Mouse (Mus musculus) right cerebral cortex, postnatal 10 days (tissue): ENCODE data around the gene Stpg3.
"Not testable (repeated sequence)": the region's sequence is repeated elsewhere in the genome, so short reads cannot be mapped to it uniquely, and the experiment has no call there.

Experiments
- DNase-seq, 2 experiments: peaks; one replicate each; pipeline ENCODE4 v3.0.0; 2021; ENCODE audit warnings: low spot score in 2 of 2

Gene Stpg3

GRCm38 (mm10) chr2:25214444-25214843, at the start of gene Stpg3:
Stpg3 (minus strand) TSS chr2:25214637.
- DNase-seq: no peak

GRCm38 (mm10) chr2:25263623-25264285, 49.3 kb upstream of the Stpg3 start:
- peak in 1 of 2 experiments; percentile 28 for DNase-seq

- peak; percentile 58 to 65 for DNase-seq
Observed at GRCm38 (mm10) chr2:25262795-25263622, 48.6 kb upstream of the Stpg3 start.

GRCm38 (mm10) chr2:25262291-25262767, 47.9 kb upstream of the Stpg3 start, which contains the start of gene Tprn:
Tprn (plus strand) TSS chr2:25262618.
- DNase-seq: peak; percentile 96 to 99

- no peak for DNase-seq
Observed at GRCm38 (mm10) chr2:25261870-25262269, 47.4 kb upstream of the Stpg3 start.

GRCm38 (mm10) chr2:25258887-25259286, 44.5 kb upstream of the Stpg3 start:
- no peak for DNase-seq

- not testable (repeated sequence) for DNase-seq
Observed at GRCm38 (mm10) chr2:25257250-25257649, 42.8 kb upstream of the Stpg3 start.

- peak in 1 of 2 experiments; percentile 56 for DNase-seq
Observed at GRCm38 (mm10) chr2:25256443-25257109, 42.1 kb upstream of the Stpg3 start.

- peak; percentile 92 to 93 for DNase-seq
Observed at GRCm38 (mm10) chr2:25255284-25255779, 40.9 kb upstream of the Stpg3 start, which contains the start of gene Tmem203. Tmem203 (plus strand) TSS chr2:25255439.

GRCm38 (mm10) chr2:25252331-25252730, 37.9 kb upstream of the Stpg3 start:
- no peak for DNase-seq

- DNase-seq: no peak
Observed at GRCm38 (mm10) chr2:25246183-25247072, 32.0 kb upstream of the Stpg3 start, which contains the start of gene AL732309.1. AL732309.1 (minus strand) TSS chr2:25246863.

- DNase-seq: no peak
Observed at GRCm38 (mm10) chr2:25244144-25244543, 29.7 kb upstream of the Stpg3 start.

- no peak for DNase-seq
Observed at GRCm38 (mm10) chr2:25243342-25243741, 28.9 kb upstream of the Stpg3 start.

- DNase-seq: peak; percentile 65
Observed at GRCm38 (mm10) chr2:25242101-25242506, 27.7 kb upstream of the Stpg3 start, which contains the start of the genes Rnf208 and Cysrt1. Rnf208 (plus strand) TSS chr2:25242255. Cysrt1 (minus strand) TSS chr2:25242452.

- no peak for DNase-seq
Observed at GRCm38 (mm10) chr2:25241438-25241775, 27.0 kb upstream of the Stpg3 start.

GRCm38 (mm10) chr2:25240723-25241437, 26.4 kb upstream of the Stpg3 start:
- peak; percentile 82 to 84 for DNase-seq

- no peak for DNase-seq
Observed at GRCm38 (mm10) chr2:25240310-25240709, 25.9 kb upstream of the Stpg3 start.

- DNase-seq: no peak
Observed at GRCm38 (mm10) chr2:25239766-25240165, 25.3 kb upstream of the Stpg3 start.

GRCm38 (mm10) chr2:25238106-25238505, 23.7 kb upstream of the Stpg3 start:
- DNase-seq: no peak

GRCm38 (mm10) chr2:25237522-25237921, 23.1 kb upstream of the Stpg3 start:
- DNase-seq: no peak
